Mouse (Mus musculus): ENCODE results near the gene Ltb4r1. TPM values are rescaled to one million over a fixed set of nuclear protein-coding genes. Genes with fewer than 3 reads are reported as not detected.

Gene Ltb4r1
- polyA plus RNA-seq (2016; fragmentation: Nextera tagmentation; extraction: Ambion mirVana): 0.49 and 0.76 TPM in 2 replicates

DNA sequence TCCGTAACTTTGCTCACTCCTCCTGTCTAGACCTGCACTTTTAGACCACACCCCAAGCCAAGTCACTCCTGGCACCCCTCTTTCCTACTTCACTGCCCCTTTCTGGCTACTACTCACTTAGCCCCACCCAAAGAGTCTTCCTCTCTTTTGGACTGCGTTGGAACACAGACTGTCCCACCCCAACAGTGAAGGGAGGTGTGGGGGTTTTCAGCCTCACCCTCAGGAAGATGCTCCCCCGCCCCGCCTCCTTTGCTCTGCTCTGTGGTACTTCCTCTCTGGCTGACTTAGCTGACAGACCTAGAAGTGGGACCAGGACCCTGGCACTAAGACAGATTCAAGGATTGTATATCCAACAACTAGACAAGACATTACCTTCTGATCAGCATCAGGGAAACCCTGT lies at the start of gene Ltb4r1:
Gene Ltb4r1 (plus strand): TSS at position 267 of the 400 bp plus-strand sequence.
- ATAC-seq (ENCODE audit: insufficient number of reproducible peaks, low FRiP score): no peak
- peaks cover 58% of the 10 kb centered on the region for H3K27me3 ChIP-seq (replicated peaks)
- WGBS: 66% methylated on average over 4 of the region's 4 CpGs

DNA sequence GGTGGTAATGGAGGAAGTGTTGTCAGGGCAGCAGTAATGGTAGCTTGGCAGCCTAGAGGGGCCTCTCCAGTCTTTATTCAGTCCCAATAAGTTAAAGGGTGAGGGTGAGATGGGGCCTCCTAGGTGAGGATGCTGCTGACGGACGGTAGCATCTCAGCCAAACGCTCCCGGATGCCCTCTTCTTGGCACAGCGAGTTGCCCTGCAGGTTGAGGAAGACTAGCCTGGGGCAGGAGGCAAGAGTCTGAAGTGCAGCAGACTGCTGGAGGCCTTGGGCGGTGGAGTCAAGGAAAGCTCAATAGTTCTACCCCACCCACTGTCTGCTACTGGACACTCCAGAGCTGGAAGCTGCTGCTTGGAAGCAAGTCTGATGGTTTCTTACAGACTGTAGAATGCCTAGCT lies 49.5 kb upstream of the Ltb4r1 start:
- ATAC-seq (ENCODE audit: insufficient number of reproducible peaks, low FRiP score): no peak
- Histone ChIP-seq H3K9ac (no peak overlapping the region), H3K27me3 (replicated peaks) (peaks cover 35% of the 10 kb centered on the region), H3K27ac (ENCODE audit: poor library complexity, severe bottlenecking) (no peak overlapping the region), H3K9me3 (replicated peaks) (no peaks in the 10 kb centered on the region), H3K36me3 (peaks cover 42% of the 10 kb centered on the region), H3K4me3 (no peak overlapping the region), H3K4me1 (replicated peaks) (peaks cover 10% of the 10 kb centered on the region; the same call in 1 of the 2 replicates), H3K4me2 (no peak overlapping the region)
- 95% methylated on average over 6 of the region's 6 CpGs for WGBS

More for the DNA sequence above, at the start of gene Ltb4r1:
- H3K4me1 ChIP-seq (replicated peaks): peaks cover 31% of the 10 kb centered on the region
- H3K36me3 ChIP-seq: 0 out of 2 replicates have a peak, but pooled peaks cover 4% of the 10 kb centered on the region
- H3K4me2 ChIP-seq: no peak within 1 kb of the TSS
- H3K4me3 ChIP-seq: no peak within 1 kb of the TSS
- H3K9me3 ChIP-seq (replicated peaks): no peaks in the 10 kb centered on the region
- no peak within 1 kb of the TSS for H3K9ac ChIP-seq
- H3K27ac ChIP-seq (ENCODE audit: poor library complexity, severe bottlenecking): no peak within 1 kb of the TSS

DNA sequence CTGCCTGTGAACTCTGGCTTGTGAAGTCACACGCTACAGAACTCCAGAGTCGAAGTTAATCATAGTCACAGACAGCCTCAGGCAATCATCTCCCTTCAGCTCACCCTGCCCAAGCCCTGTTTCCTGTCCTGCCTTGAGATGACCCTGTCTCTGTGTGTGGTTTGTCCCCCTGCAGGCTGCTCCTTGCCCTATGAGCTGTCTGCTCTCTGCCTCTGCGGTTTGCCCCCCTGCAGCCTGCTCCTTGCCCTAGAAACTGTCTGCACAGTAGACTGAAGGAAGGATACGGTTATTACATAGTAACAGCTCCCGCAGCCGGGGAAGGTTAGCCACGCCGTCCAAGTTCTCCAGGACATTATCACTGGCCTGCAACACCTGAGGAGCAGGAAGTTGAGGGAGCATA lies 48.9 kb upstream of the Ltb4r1 start:
- ATAC-seq (ENCODE audit: insufficient number of reproducible peaks, low FRiP score): no peak
- Histone ChIP-seq H3K27me3 (replicated peaks) (peaks cover 29% of the 10 kb centered on the region), H3K4me2 (no peak overlapping the region), H3K9ac (no peak overlapping the region), H3K27ac (ENCODE audit: poor library complexity, severe bottlenecking) (no peak overlapping the region), H3K9me3 (replicated peaks) (no peaks in the 10 kb centered on the region), H3K36me3 (peaks cover 42% of the 10 kb centered on the region), H3K4me1 (replicated peaks) (peaks cover 10% of the 10 kb centered on the region; the same call in 1 of the 2 replicates), H3K4me3 (no peak overlapping the region)
- 84% methylated on average over 8 of the region's 8 CpGs for WGBS

DNA sequence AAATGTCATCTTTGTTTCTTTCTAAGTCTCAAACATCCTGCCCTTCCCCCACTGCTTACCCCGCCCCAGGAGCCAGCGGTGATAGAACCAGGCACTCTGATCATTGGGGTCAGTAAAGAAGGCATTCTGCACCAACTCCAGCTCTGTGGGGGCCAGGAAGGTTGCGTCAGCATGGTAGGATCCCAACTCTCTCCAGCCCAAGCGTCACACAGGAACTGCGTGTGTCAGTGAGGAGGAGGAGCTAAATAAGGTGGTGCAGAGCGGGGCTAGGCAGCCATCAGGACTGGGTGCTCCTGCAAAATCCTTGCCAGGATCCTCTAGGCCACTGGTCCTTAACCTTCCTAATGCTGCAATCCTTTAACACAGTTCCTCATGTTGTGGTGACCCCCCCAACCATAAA lies 46.0 kb upstream of the Ltb4r1 start:
- 82% methylated on average over 6 of the region's 6 CpGs for WGBS
- peaks cover 4% of the 10 kb centered on the region; the same call in 1 of the 2 replicates for H3K4me1 ChIP-seq (replicated peaks)
- peaks cover 42% of the 10 kb centered on the region for H3K36me3 ChIP-seq
- no peak overlapping the region for H3K4me2 ChIP-seq
- H3K9ac ChIP-seq: no peak overlapping the region
- 0 out of 2 replicates have a peak, but pooled peaks cover 3% of the 10 kb centered on the region for H3K27me3 ChIP-seq (replicated peaks)
- no peak overlapping the region for H3K4me3 ChIP-seq
- H3K9me3 ChIP-seq (replicated peaks): no peaks in the 10 kb centered on the region
- no peak overlapping the region for H3K27ac ChIP-seq (ENCODE audit: poor library complexity, severe bottlenecking)
- ATAC-seq (ENCODE audit: insufficient number of reproducible peaks, low FRiP score): no peak

DNA sequence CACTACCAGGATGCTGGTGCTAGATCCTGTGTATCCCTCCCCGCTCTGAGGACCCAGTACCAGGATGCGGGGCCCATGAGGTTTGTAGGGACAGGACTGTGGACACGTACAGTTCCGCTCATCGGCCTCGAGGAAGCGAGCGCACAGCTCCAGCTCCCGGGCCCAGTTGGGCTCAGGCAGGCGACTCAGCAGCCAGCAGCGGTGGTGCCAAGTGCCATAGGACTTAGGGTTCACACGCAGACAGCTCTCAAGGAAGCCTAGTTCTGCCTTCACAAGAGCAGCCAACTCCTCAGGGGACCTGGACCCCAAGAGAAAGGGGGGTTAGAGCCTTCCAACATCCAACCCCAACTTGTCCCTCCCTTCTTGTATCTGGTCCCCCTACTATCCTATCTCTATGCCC lies 45.1 kb upstream of the Ltb4r1 start:
- no peak overlapping the region for H3K27ac ChIP-seq (ENCODE audit: poor library complexity, severe bottlenecking)
- H3K27me3 ChIP-seq (replicated peaks): no peaks in the 10 kb centered on the region
- H3K36me3 ChIP-seq: peaks cover 42% of the 10 kb centered on the region
- WGBS: 89% methylated on average over 12 of the region's 12 CpGs
- H3K4me1 ChIP-seq (replicated peaks): peaks cover 6% of the 10 kb centered on the region; the same call in 1 of the 2 replicates
- no peak for ATAC-seq (ENCODE audit: insufficient number of reproducible peaks, low FRiP score)
- no peak overlapping the region for H3K4me2 ChIP-seq
- no peak overlapping the region for H3K4me3 ChIP-seq
- H3K9ac ChIP-seq: no peak overlapping the region
- H3K9me3 ChIP-seq (replicated peaks): no peaks in the 10 kb centered on the region

DNA sequence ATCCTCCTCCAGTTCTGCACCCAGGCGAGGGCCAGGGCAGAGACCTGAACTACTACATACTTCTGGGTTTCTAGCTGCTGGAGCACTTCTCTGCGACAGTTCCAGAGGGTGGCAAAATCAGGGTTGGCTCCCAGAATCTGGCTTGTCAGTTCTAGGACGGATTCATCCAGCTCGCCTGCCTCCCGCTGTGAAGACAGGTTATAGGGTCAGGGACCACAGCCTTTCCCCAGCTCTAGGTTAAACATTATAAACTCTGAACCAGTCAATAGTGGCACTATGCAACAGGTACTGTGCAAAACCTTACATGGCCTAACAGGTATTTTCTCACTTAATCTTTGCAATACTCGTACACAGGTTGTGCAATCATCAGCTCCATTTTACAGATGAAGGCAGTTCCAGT lies 44.7 kb upstream of the Ltb4r1 start:
- H3K27ac ChIP-seq (ENCODE audit: poor library complexity, severe bottlenecking): no peak overlapping the region

DNA sequence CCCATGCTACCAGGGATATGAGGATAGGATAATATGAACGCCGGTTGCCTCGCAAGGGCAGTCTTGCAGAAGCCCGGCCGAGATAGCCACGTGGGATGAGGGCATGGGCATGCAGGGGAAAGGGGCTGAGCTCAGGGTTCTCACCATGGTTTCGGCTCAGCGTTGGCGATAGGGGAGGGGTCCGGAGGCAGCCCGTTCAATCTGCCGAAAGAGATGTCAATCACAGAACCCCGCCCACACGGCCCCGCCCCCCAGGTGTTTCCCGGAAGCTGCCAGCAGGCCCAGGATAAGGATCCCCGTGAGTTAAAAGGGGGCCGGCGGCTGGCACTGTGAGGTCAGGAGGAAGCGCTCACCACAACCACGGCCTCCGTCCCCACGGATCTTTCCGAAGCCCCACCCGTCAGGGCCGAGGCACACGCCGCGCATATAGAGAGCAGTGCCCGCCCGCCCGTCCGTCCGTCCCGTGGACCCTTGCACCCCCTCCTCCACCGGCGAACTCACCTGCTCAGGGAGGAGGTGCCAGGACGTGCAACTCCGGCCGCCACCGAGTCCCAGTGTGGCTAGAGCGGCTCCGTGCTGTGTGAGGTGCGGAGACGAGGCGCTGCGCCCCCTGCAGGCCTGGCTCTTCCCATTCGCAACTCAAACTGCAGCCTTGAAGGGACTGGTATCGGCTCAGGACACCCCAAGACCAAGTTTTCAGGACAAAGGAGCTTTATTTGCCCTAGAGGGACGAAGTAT lies 43.9 kb upstream of the Ltb4r1 start, which contains the start of gene Rabggta:
Gene Rabggta (minus strand): TSS at position 564 of the 738 bp plus-strand sequence.
- Histone ChIP-seq H3K4me1 (replicated peaks) (peaks cover 6% of the 10 kb centered on the region; the same call in 1 of the 2 replicates), H3K36me3 (peaks cover 34% of the 10 kb centered on the region), H3K27me3 (replicated peaks) (no peaks in the 10 kb centered on the region), H3K9ac (peak within 1 kb of the TSS; percentile 87), H3K27ac (ENCODE audit: poor library complexity, severe bottlenecking) (peak within 1 kb of the TSS; percentile 72; the same call in 1 of the 2 replicates), H3K9me3 (replicated peaks) (no peaks in the 10 kb centered on the region), H3K4me2 (peak within 1 kb of the TSS; percentile 75), H3K4me3 (peak within 1 kb of the TSS; percentile 74)
- ATAC-seq (ENCODE audit: insufficient number of reproducible peaks, low FRiP score): peak; percentile 92
- under 1% methylated on average over 50 of the region's 50 CpGs for whole genome bisulfite sequencing

More for the DNA sequence above, 44.7 kb upstream of the Ltb4r1 start:
- peaks cover 6% of the 10 kb centered on the region; the same call in 1 of the 2 replicates for H3K4me1 ChIP-seq (replicated peaks)
- peaks cover 41% of the 10 kb centered on the region for H3K36me3 ChIP-seq
- WGBS: 80% methylated on average over 6 of the region's 6 CpGs
- H3K27me3 ChIP-seq (replicated peaks): no peaks in the 10 kb centered on the region
- H3K9ac ChIP-seq: peak overlapping the region; percentile 87; the same call in 1 of the 2 replicates
- no peak for ATAC-seq (ENCODE audit: insufficient number of reproducible peaks, low FRiP score)
- H3K4me2 ChIP-seq: peak overlapping the region; percentile 75
- H3K4me3 ChIP-seq: peak overlapping the region; percentile 74
- H3K9me3 ChIP-seq (replicated peaks): no peaks in the 10 kb centered on the region

DNA sequence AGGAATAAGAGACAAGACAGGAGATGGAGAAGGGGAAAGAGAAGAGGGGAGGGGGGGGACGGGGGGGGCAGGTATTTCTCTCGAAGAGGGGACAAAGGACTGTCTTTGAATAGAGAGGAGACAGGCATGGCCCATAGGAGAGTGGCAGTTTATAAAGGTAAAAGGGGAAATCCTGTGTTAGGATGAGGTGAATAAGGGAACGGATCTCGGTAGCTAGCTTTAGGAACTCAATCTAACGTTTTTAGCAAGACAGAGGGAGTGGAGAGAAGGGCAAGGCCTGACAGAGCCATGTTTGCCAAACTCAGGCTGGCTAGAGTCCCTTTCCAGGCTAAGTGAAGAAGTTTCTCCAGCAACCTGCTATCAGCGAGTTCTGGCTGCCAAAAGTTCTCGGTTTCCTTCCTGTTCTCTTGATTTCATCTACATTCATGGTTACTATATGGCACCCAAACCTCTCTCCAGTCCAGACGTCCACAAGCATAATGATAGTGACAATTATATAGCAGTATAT lies 43.3 kb upstream of the Ltb4r1 start:
- Histone ChIP-seq H3K9ac (no peak overlapping the region), H3K36me3 (peaks cover 27% of the 10 kb centered on the region), H3K27ac (ENCODE audit: poor library complexity, severe bottlenecking) (no peak overlapping the region), H3K4me1 (replicated peaks) (peaks cover 6% of the 10 kb centered on the region; the same call in 1 of the 2 replicates), H3K4me3 (peak overlapping the region; percentile 74), H3K9me3 (replicated peaks) (no peaks in the 10 kb centered on the region), H3K4me2 (peak overlapping the region; percentile 75), H3K27me3 (replicated peaks) (no peaks in the 10 kb centered on the region)
- 52% methylated on average over 8 of the region's 8 CpGs for WGBS
- ATAC-seq (ENCODE audit: insufficient number of reproducible peaks, low FRiP score): 0 out of 2 replicates have a peak, but pooled peaks have one; percentile 1

DNA sequence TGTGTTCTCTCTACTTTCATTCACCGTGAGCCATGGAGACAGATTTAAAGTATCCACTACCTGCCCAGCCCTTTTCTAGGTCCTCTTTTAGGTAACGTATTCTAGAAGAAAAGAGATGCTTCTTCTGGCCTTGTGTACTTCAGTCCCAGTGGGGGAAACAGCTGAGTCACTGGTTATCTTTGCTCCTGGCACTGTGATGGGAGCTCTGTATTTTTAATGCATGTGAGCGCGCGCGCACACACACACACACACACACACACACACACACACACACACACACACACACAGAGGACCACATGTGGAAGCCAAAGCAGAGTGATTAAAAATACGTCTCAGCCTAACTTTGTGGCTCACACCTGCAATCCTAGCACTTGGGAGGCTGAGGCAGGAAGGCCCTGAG lies 42.3 kb upstream of the Ltb4r1 start:
- no peak for ATAC-seq (ENCODE audit: insufficient number of reproducible peaks, low FRiP score)
- H3K27ac ChIP-seq (ENCODE audit: poor library complexity, severe bottlenecking): no peak overlapping the region

DNA sequence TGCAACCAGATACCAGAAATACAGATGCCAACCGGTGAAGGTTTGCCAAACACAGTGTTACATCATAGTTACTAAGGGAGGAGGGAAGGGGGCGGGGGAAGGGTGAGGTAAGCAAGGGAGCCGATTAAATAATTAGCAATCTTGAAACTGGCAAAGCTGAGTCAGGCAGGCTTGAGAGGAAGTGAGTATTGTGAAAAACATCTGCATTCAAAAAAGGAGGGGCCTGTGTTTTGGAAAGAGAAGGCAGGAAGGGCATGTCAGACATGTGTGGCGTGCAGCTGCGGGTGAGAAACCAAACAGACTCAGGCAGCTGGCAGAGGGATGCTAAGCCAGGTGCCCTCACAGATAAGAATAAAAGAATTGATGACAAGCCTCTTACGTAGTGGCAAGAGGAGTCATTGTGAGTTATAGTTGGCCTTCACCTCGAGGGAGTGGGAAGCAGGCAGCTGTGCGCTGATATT lies 41.3 kb upstream of the Ltb4r1 start:
- H3K4me2 ChIP-seq: no peak overlapping the region
- no peak overlapping the region for H3K4me3 ChIP-seq
- 46% methylated on average over 8 of the region's 8 CpGs for WGBS
- no peak overlapping the region for H3K27ac ChIP-seq (ENCODE audit: poor library complexity, severe bottlenecking)
- peaks cover 6% of the 10 kb centered on the region; the same call in 1 of the 2 replicates for H3K4me1 ChIP-seq (replicated peaks)
- H3K36me3 ChIP-seq: peaks cover 10% of the 10 kb centered on the region
- no peaks in the 10 kb centered on the region for H3K9me3 ChIP-seq (replicated peaks)
- no peaks in the 10 kb centered on the region for H3K27me3 ChIP-seq (replicated peaks)
- peak overlapping the region; percentile 37; the same call in 1 of the 2 replicates for H3K9ac ChIP-seq
- no peak for ATAC-seq (ENCODE audit: insufficient number of reproducible peaks, low FRiP score)

More for the DNA sequence above, 42.3 kb upstream of the Ltb4r1 start:
- Histone ChIP-seq H3K4me2 (no peak overlapping the region), H3K27me3 (replicated peaks) (no peaks in the 10 kb centered on the region), H3K4me3 (no peak overlapping the region), H3K9ac (no peak overlapping the region), H3K36me3 (peaks cover 20% of the 10 kb centered on the region), H3K9me3 (replicated peaks) (no peaks in the 10 kb centered on the region), H3K4me1 (replicated peaks) (peaks cover 6% of the 10 kb centered on the region; the same call in 1 of the 2 replicates)
- 93% methylated on average over 7 of the region's 7 CpGs for WGBS

DNA sequence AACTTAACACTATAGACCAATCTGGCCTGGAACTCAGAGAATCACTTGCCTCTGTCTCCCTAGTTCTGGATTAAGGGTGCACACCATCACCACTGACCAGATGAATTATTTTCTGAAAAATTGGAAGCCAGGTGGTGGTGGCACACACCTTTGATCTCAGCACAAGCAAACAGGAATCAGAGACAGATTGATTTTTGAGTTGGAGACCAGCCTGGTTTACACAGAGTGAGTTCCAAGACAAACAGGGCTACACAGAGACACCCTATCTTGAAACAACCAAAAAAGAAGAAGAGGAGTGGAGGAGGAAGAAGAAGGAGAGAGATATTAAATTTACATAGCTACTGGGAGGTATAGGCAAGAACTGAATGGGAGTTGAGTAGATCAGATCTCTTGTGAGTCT lies 39.5 kb upstream of the Ltb4r1 start:
- H3K4me2 ChIP-seq: no peak overlapping the region
- no peak overlapping the region for H3K9ac ChIP-seq
- H3K36me3 ChIP-seq: no peaks in the 10 kb centered on the region
- H3K4me3 ChIP-seq: no peak overlapping the region
- H3K9me3 ChIP-seq (replicated peaks): no peaks in the 10 kb centered on the region
- ATAC-seq (ENCODE audit: insufficient number of reproducible peaks, low FRiP score): no peak
- no peak overlapping the region for H3K27ac ChIP-seq (ENCODE audit: poor library complexity, severe bottlenecking)
- 0 out of 2 replicates have a peak, but pooled peaks cover 15% of the 10 kb centered on the region for H3K27me3 ChIP-seq (replicated peaks)
- H3K4me1 ChIP-seq (replicated peaks): peaks cover 6% of the 10 kb centered on the region; the same call in 1 of the 2 replicates

Data from heart, embryonic 12.5 days (tissue).